Mouse (Mus musculus): ENCODE data around the gene Wdtc1. TPM values are rescaled to one million over a fixed set of nuclear protein-coding genes. Genes with fewer than 3 reads are reported as not detected.

The Wdtc1 gene
- total and polyA plus RNA-seq, 3 experiments: 2.8 to 10.8 (median 9.6) TPM

- Histone ChIP-seq H3K9ac (ENCODE audit: insufficient read depth, low read depth) (no peak overlapping the region), H3K9me3 (replicated peaks; ENCODE audit: low read length) (no peaks in the 10 kb centered on the region), H3K27me3 (replicated peaks) (no peaks in the 10 kb centered on the region), H3K4me3 (replicated peaks in 1 of 3; ENCODE audit: low read depth in 2 of 3, low read length in 2 of 3, poor library complexity in 1 of 3) (no peak overlapping the region), H3K4me2 (ENCODE audit: insufficient read depth, low read depth, poor library complexity, severe bottlenecking) (no peak overlapping the region), H3K27ac (ENCODE audit: insufficient read depth, low read depth) (no peak overlapping the region), H3K79me2 (replicated peaks; ENCODE audit: control insufficient read depth, extremely low read depth, insufficient read depth, poor library complexity, severe bottlenecking) (no peaks in the 10 kb centered on the region), H3K4me1 (ENCODE audit: control insufficient read depth in 1 of 2, insufficient read depth in 2 of 2) (peaks cover 9 to 67% of the 10 kb centered on the region in 2 experiments), H3K36me3 (replicated peaks in 1 of 2; ENCODE audit: control insufficient read depth in 1 of 2, insufficient read depth in 1 of 2, low read length in 1 of 2) (peaks cover 23 to 55% of the 10 kb centered on the region in 2 experiments)
- no peak for DNase-seq (ENCODE audit: extremely low read depth)
- in situ Hi-C loops (cut with MboI; ENCODE audit: low pct_ligation_motif_present, low pct_unique_long_range_greater_than_20kb, low sequenced_read_pairs) (no loop called here), dilution Hi-C loops (cut with MboI; ENCODE audit: extremely low pct_ligation_motif_present, extremely low pct_unique_long_range_greater_than_20kb, low sequenced_read_pairs) (no loop called here)
- TF ChIP-seq IRF4 (IDR thresholded peaks at IDR 0.05; ENCODE audit: low read depth, low read length) (no peak), USF2 (conservative IDR thresholded peaks at IDR 0.05; ENCODE audit: low read depth, low read length) (no peak), ZC3H11A (IDR thresholded peaks at IDR 0.05; ENCODE audit: low read depth, low read length) (no peak), ZMIZ1 (IDR thresholded peaks at IDR 0.05; ENCODE audit: low read depth, low read length) (no peak), RAD21 (IDR thresholded peaks at IDR 0.05; ENCODE audit: low read depth, low read length) (no peak), NELFE (IDR thresholded peaks at IDR 0.05; ENCODE audit: low read depth, low read length) (no peak), CHD2 (IDR thresholded peaks at IDR 0.05; ENCODE audit: low read length) (no peak), MYC (IDR thresholded peaks at IDR 0.05; ENCODE audit: low read depth, low read length) (no peak), JUND (conservative IDR thresholded peaks at IDR 0.05; ENCODE audit: low read depth, low read length) (no peak), UBTF (IDR thresholded peaks at IDR 0.05; ENCODE audit: low read depth, low read length) (no peak), SMC3 (IDR thresholded peaks at IDR 0.05; ENCODE audit: low read depth, low read length) (no peak), RCOR1 (conservative IDR thresholded peaks at IDR 0.05; ENCODE audit: low read depth, low read length) (no peak), MEF2A (IDR thresholded peaks at IDR 0.05; ENCODE audit: borderline replicate concordance, low read depth, low read length) (no peak), ETS1 (conservative IDR thresholded peaks at IDR 0.05; ENCODE audit: low read depth, low read length) (no peak), TCF12 (IDR thresholded peaks at IDR 0.05; ENCODE audit: low read depth, low read length) (no peak), CTCF (conservative IDR thresholded peaks at IDR 0.05 in 1 of 2, IDR thresholded peaks at IDR 0.05 in 1 of 2; ENCODE audit: low read depth in 2 of 2, low read length in 2 of 2) (no peak), EP300 (IDR thresholded peaks at IDR 0.05; ENCODE audit: low read length) (no peak), GABPA (IDR thresholded peaks at IDR 0.05; ENCODE audit: insufficient replicate concordance, low read depth, low read length) (no peak), BHLHE40 (IDR thresholded peaks at IDR 0.05; ENCODE audit: low read depth, low read length) (no peak)
These were observed 59.2 kb downstream of the Wdtc1 start for GRCm38 (mm10) chr4:133294084-133294483.

DNA sequence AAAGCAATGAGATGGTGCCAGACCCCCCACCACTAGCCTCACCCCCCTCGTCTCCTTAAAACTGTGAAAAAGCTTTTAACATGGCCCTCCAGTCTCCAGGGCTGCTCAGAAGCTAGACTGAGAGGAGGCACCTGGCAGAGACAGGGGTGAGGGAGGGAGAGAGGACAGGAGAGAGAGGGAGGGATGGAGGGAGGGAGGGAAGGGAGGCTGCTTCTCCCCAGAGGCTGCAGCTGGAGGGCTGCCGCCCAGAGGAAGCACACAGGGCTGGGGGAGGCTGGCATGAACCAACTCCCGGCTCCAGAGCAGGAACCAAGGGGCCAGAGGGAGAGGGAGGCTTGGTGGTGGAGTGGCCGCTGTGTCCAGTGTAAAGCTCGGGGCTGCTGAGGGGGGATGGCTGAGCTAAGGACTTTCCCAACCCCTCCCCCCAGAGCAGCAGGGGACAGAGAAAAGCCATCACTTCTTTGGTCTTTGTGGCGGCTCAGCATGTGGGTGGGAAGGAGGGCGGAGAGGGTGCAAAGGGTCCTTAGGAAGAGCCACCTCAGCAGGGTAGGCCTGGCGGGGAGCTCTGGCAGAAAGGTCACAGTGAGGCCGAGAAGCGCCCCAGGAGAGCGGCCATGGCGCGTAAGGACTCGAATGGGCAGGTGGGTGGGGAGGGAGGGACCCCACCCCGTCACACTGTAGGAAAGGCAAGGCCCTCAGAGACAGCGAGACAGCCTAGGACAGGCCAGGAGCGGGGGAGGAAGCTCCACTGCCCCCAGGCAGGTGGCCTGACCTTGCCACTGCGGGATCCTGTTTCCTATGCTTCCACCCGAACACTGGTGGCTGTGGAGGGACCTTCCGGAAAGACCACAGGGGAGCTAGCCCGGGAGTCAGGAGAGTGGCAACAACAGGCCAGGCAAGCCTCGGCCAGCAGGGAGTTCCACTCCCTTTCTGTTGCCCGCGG lies 60.1 kb downstream of the Wdtc1 start:
- DNase-seq (ENCODE audit: extremely low read depth): no peak
- in situ Hi-C loops (cut with MboI; ENCODE audit: low pct_ligation_motif_present, low pct_unique_long_range_greater_than_20kb, low sequenced_read_pairs) (no loop called here), dilution Hi-C loops (cut with MboI; ENCODE audit: extremely low pct_ligation_motif_present, extremely low pct_unique_long_range_greater_than_20kb, low sequenced_read_pairs) (no loop called here)
- TF ChIP-seq ZNF384 (IDR thresholded peaks at IDR 0.05; ENCODE audit: low read depth, low read length) (no peak), E2F4 (IDR thresholded peaks at IDR 0.05; ENCODE audit: insufficient replicate concordance, low read depth, low read length) (no peak), CHD2 (IDR thresholded peaks at IDR 0.05; ENCODE audit: low read length) (no peak), MXI1 (IDR thresholded peaks at IDR 0.05; ENCODE audit: low read depth, low read length) (no peak), RCOR1 (conservative IDR thresholded peaks at IDR 0.05; ENCODE audit: low read depth, low read length) (no peak), ZKSCAN1 (IDR thresholded peaks at IDR 0.05; ENCODE audit: borderline replicate concordance, low read depth, low read length) (no peak), TBP (conservative IDR thresholded peaks at IDR 0.05; ENCODE audit: low read depth, low read length) (no peak), MEF2A (IDR thresholded peaks at IDR 0.05; ENCODE audit: borderline replicate concordance, low read depth, low read length) (no peak), USF1 (IDR thresholded peaks at IDR 0.05; ENCODE audit: low read depth, low read length) (no peak), KAT2A (IDR thresholded peaks at IDR 0.05; ENCODE audit: insufficient replicate concordance, low read length) (no peak), POLR2A (IDR thresholded peaks at IDR 0.05; ENCODE audit: low read depth, low read length) (no peak), UBTF (IDR thresholded peaks at IDR 0.05; ENCODE audit: low read depth, low read length) (no peak), SIN3A (IDR thresholded peaks at IDR 0.05; ENCODE audit: low read length) (no peak), RAD21 (IDR thresholded peaks at IDR 0.05; ENCODE audit: low read depth, low read length) (no peak), NRF1 (IDR thresholded peaks at IDR 0.05; ENCODE audit: low read depth, low read length) (no peak), CHD1 (IDR thresholded peaks at IDR 0.05; ENCODE audit: low read depth, low read length) (no peak), JUN (IDR thresholded peaks at IDR 0.05; ENCODE audit: insufficient read depth, low read depth, low read length) (no peak)
- Histone ChIP-seq H3K79me2 (replicated peaks; ENCODE audit: control insufficient read depth, extremely low read depth, insufficient read depth, poor library complexity, severe bottlenecking) (no peaks in the 10 kb centered on the region), H3K36me3 (replicated peaks in 1 of 2; ENCODE audit: control insufficient read depth in 1 of 2, insufficient read depth in 1 of 2, low read length in 1 of 2) (peaks cover 23 to 47% of the 10 kb centered on the region in 2 experiments), H3K9ac (ENCODE audit: insufficient read depth, low read depth) (no peak overlapping the region), H3K9me3 (replicated peaks; ENCODE audit: low read length) (no peaks in the 10 kb centered on the region), H3K27ac (ENCODE audit: insufficient read depth, low read depth) (no peak overlapping the region), H3K4me1 (ENCODE audit: control insufficient read depth in 1 of 2, insufficient read depth in 2 of 2) (peaks cover 9 to 58% of the 10 kb centered on the region in 2 experiments), H3K4me3 (replicated peaks in 1 of 3; ENCODE audit: low read depth in 2 of 3, low read length in 2 of 3, poor library complexity in 1 of 3) (no peak overlapping the region), H3K27me3 (replicated peaks) (no peaks in the 10 kb centered on the region), H3K4me2 (ENCODE audit: insufficient read depth, low read depth, poor library complexity, severe bottlenecking) (no peak overlapping the region)
